Mouse (Mus musculus): ENCODE results near the gene Upp2.

Upp2 gene

GRCm38 (mm10) chr2:58842443-58842842 lies 275.3 kb downstream of the Upp2 start:
- no peak for DNase-seq (ENCODE audit: low read depth, low spot score)
